Mouse (Mus musculus): ENCODE measurements around the gene Cplane1. TPM values are rescaled to one million over a fixed set of nuclear protein-coding genes. Genes with fewer than 3 reads are reported as not detected.

Gene Cplane1
- total and polyA plus RNA-seq, 3 experiments, result 2.9 to 6.3 TPM; not detected in 1

DNA sequence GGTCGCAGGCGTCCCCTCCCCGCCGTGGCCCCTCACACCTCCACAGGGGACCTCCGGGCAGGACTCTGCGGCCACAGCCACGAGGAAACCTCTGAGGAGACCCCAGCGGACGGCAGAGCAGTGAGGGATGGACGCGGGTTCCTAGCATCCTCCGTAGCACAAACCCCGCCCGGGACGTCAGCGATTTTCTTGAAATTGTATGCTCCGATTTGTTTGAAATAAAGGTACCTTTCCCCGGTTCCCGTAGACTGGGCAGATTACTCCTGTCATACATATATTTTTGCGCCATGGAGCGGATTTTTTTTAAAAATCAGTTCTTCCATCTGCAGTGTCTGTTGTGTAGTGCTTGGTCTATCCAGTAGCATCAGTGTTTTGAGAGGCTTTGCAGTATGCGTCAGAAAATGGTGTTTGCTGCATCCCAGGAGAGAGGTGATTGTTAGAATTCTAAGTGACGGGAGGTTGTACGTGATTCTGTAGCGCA, 400 bp downstream of the Cplane1 start (continued):
- TF ChIP-seq SMC3 (IDR thresholded peaks at IDR 0.05; ENCODE audit: low read depth, low read length), result peak; percentile 3; the same call in 1 of the 2 replicates
- no peak for TF ChIP-seq JUND (IDR thresholded peaks at IDR 0.05; ENCODE audit: low read depth, low read length)

GRCm38 (mm10) chr15:8189563-8189962, 20.7 kb downstream of the Cplane1 start:
- H3K9me3 ChIP-seq (replicated peaks; ENCODE audit: insufficient read depth, low read length), result no peaks in the 10 kb centered on the region
- no peak for TF ChIP-seq MAFK (IDR thresholded peaks at IDR 0.05; ENCODE audit: borderline replicate concordance, low read depth, low read length)
- TF ChIP-seq MXI1 (IDR thresholded peaks at IDR 0.05; ENCODE audit: low read depth, low read length), result no peak
- no peak for TF ChIP-seq CHD1 (IDR thresholded peaks at IDR 0.05; ENCODE audit: low read depth, low read length)
- TF ChIP-seq MYB (IDR thresholded peaks at IDR 0.05; ENCODE audit: low read depth, low read length), result no peak
- TF ChIP-seq KAT2A (conservative IDR thresholded peaks at IDR 0.05; ENCODE audit: low read depth, low read length), result no peak
- no peak for TF ChIP-seq NELFE (IDR thresholded peaks at IDR 0.05; ENCODE audit: low read depth, low read length)
- no peak for TF ChIP-seq UBTF (IDR thresholded peaks at IDR 0.05; ENCODE audit: borderline replicate concordance, insufficient read depth, low read depth, low read length)
- TF ChIP-seq MAZ (IDR thresholded peaks at IDR 0.05; ENCODE audit: low read depth, low read length), result no peak
- TF ChIP-seq ETS1 (IDR thresholded peaks at IDR 0.05; ENCODE audit: low read depth, low read length), result no peak
- TF ChIP-seq POLR2AphosphoS2 (IDR thresholded peaks at IDR 0.05; ENCODE audit: low read length), result no peak
- TF ChIP-seq HCFC1 (IDR thresholded peaks at IDR 0.05; ENCODE audit: low read depth, low read length), result no peak
- TF ChIP-seq TCF12 (IDR thresholded peaks at IDR 0.05; ENCODE audit: low read depth, low read length), result no peak
- no peak for TF ChIP-seq GATA1 (IDR thresholded peaks at IDR 0.05; ENCODE audit: low read depth, low read length)
- no peak for TF ChIP-seq USF1 (IDR thresholded peaks at IDR 0.05; ENCODE audit: low read depth, low read length)
- TF ChIP-seq CTCF (IDR thresholded peaks at IDR 0.05 in 2 of 3, conservative IDR thresholded peaks at IDR 0.05 in 1 of 3; ENCODE audit: control insufficient read depth in 1 of 3, insufficient read depth in 1 of 3, low read depth in 2 of 3, low read length in 3 of 3, poor library complexity in 1 of 3, severe bottlenecking in 1 of 3), result no peak
- H3K27me3 ChIP-seq (ENCODE audit: control insufficient read depth in 1 of 2, insufficient read depth in 2 of 2, low read length in 2 of 2), result no peaks in the 10 kb centered on the region
- H3K4me1 ChIP-seq (ENCODE audit: control insufficient read depth in 1 of 2, insufficient read depth in 2 of 2, low read length in 2 of 2), result no peaks in the 10 kb centered on the region
- no peak for DNase-seq (ENCODE audit: low read depth, low spot score)
- H3K27ac ChIP-seq (ENCODE audit: control insufficient read depth, low read depth, low read length), result no peak overlapping the region
- H3K9ac ChIP-seq (ENCODE audit: control insufficient read depth, low read depth, low read length, poor library complexity, severe bottlenecking), result no peak overlapping the region
- no peaks in the 10 kb centered on the region for H3K36me3 ChIP-seq (ENCODE audit: control insufficient read depth in 1 of 2, insufficient read depth in 2 of 2, low read length in 2 of 2)
- H3K79me2 ChIP-seq (ENCODE audit: control insufficient read depth, insufficient read depth, low read length, poor library complexity), result no peaks in the 10 kb centered on the region
- H3K4me3 ChIP-seq (ENCODE audit: control insufficient read depth in 1 of 2, insufficient read depth in 1 of 2, low read depth in 2 of 2, low read length in 2 of 2), result no peak overlapping the region

DNA sequence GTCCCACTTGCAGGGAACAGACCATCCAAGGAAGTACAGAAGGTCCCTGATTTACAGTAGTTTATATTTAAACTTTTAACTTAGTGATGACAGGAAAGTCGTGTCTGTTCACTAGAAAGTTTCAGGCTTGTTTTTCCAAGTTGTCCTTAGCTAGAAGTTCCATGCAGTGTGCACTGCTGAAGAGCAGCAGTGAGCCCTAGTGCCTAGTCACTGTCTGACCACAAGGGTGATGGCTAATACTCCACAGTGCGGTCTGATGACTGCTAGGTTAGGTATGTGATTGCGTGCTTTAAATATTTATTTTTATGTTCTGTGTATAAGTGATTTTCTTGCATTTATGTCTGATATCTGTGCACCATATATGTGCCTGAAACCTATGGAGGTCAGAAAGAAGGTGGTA, 21.5 kb downstream of the Cplane1 start:
- Histone ChIP-seq H3K27ac (ENCODE audit: control insufficient read depth, low read depth, low read length) (no peak overlapping the region), H3K9ac (ENCODE audit: control insufficient read depth, low read depth, low read length, poor library complexity, severe bottlenecking) (no peak overlapping the region), H3K27me3 (ENCODE audit: control insufficient read depth in 1 of 2, insufficient read depth in 2 of 2, low read length in 2 of 2) (no peaks in the 10 kb centered on the region), H3K4me3 (ENCODE audit: control insufficient read depth in 1 of 2, insufficient read depth in 1 of 2, low read depth in 2 of 2, low read length in 2 of 2) (no peak overlapping the region), H3K4me1 (ENCODE audit: control insufficient read depth in 1 of 2, insufficient read depth in 2 of 2, low read length in 2 of 2) (no peaks in the 10 kb centered on the region), H3K9me3 (replicated peaks; ENCODE audit: insufficient read depth, low read length) (no peaks in the 10 kb centered on the region), H3K36me3 (ENCODE audit: control insufficient read depth in 1 of 2, insufficient read depth in 2 of 2, low read length in 2 of 2) (no peaks in the 10 kb centered on the region), H3K79me2 (ENCODE audit: control insufficient read depth, insufficient read depth, low read length, poor library complexity) (no peaks in the 10 kb centered on the region)
- TF ChIP-seq TAL1 (IDR thresholded peaks at IDR 0.05; ENCODE audit: low read length) (no peak), NRF1 (IDR thresholded peaks at IDR 0.05; ENCODE audit: insufficient read depth, low read depth, low read length, poor library complexity, severe bottlenecking) (no peak), GATA1 (IDR thresholded peaks at IDR 0.05; ENCODE audit: low read depth, low read length) (no peak), GABPA (IDR thresholded peaks at IDR 0.05; ENCODE audit: low read depth, low read length) (no peak), CTCF (IDR thresholded peaks at IDR 0.05 in 2 of 3, conservative IDR thresholded peaks at IDR 0.05 in 1 of 3; ENCODE audit: control insufficient read depth in 1 of 3, insufficient read depth in 1 of 3, low read depth in 2 of 3, low read length in 3 of 3, poor library complexity in 1 of 3, severe bottlenecking in 1 of 3) (no peak), RCOR1 (IDR thresholded peaks at IDR 0.05; ENCODE audit: low read depth, low read length) (no peak), SIN3A (IDR thresholded peaks at IDR 0.05; ENCODE audit: low read length) (no peak), MAX (IDR thresholded peaks at IDR 0.05; ENCODE audit: low read length) (no peak), TCF12 (IDR thresholded peaks at IDR 0.05; ENCODE audit: low read depth, low read length) (no peak), RAD21 (IDR thresholded peaks at IDR 0.05; ENCODE audit: low read depth, low read length) (no peak), CHD2 (IDR thresholded peaks at IDR 0.05; ENCODE audit: low read length) (no peak), MYB (IDR thresholded peaks at IDR 0.05; ENCODE audit: low read depth, low read length) (no peak), EP300 (IDR thresholded peaks at IDR 0.05; ENCODE audit: low read depth in 1 of 2, low read length in 2 of 2) (no peak), UBTF (IDR thresholded peaks at IDR 0.05; ENCODE audit: borderline replicate concordance, insufficient read depth, low read depth, low read length) (no peak), MAZ (IDR thresholded peaks at IDR 0.05; ENCODE audit: low read depth, low read length) (no peak)
- no peak for DNase-seq (ENCODE audit: low read depth, low spot score)

Measured in MEL (cell line).